Mouse (Mus musculus) forebrain, embryonic 14.5 days (tissue): ENCODE results near the gene Gm42417. TPM values are rescaled to one million over a fixed set of nuclear protein-coding genes. Genes with fewer than 3 reads are reported as not detected.

Experiments used
- ATAC-seq: fragments of 200-750 bp; cut with Nextera tagmentation; 2 replicates; pipeline ENCODE4 v1.8.0; 2017; ENCODE audit warnings: mild to moderate bottlenecking, moderate library complexity
- DNase-seq: peaks from one replicate; pipeline ENCODE4 v3.0.0-alpha.2; 2015; ENCODE audit warnings: low spot score
- H3K27ac ChIP-seq: fragments of 300-500 bp; sonication (generic); 2 replicates; pipeline ENCODE4 v1.5.1; 2014; ENCODE audit warnings: low read depth, mild to moderate bottlenecking, control low read depth, low read length, moderate library complexity
- H3K27me3 ChIP-seq: fragments of 300-500 bp; sonication (generic); replicated peaks from 2 replicates; pipeline ENCODE4 v1.6.1; 2014; ENCODE audit warnings: low read length, control low read depth, mixed read lengths; ENCODE audit not compliant: control insufficient read depth, insufficient read depth
- H3K36me3 ChIP-seq: fragments of 300-500 bp; sonication (generic); 2 replicates; pipeline ENCODE4 v1.6.1; 2014; ENCODE audit warnings: low read length, control low read depth; ENCODE audit not compliant: control insufficient read depth, insufficient read depth
- H3K4me1 ChIP-seq: fragments of 300-500 bp; sonication (generic); 2 replicates; pipeline ENCODE4 v1.6.1; 2014; ENCODE audit warnings: antibody characterized with exemption, low read length, control low read depth; ENCODE audit not compliant: control insufficient read depth, insufficient read depth
- H3K4me2 ChIP-seq: fragments of 300-500 bp; sonication (generic); 2 replicates; pipeline ENCODE4 v1.6.1; 2014; ENCODE audit warnings: mild to moderate bottlenecking, control low read depth, low read length
- H3K4me3 ChIP-seq: fragments of 300-500 bp; sonication (generic); 2 replicates; pipeline ENCODE4 v1.5.1; 2014; ENCODE audit warnings: low read depth, low read length, control low read depth
- H3K9ac ChIP-seq: fragments of 300-500 bp; sonication (generic); 2 replicates; pipeline ENCODE4 v1.6.1; 2014; ENCODE audit warnings: mild to moderate bottlenecking, low read length, control low read depth, moderate library complexity
- H3K9me3 ChIP-seq: fragments of 300-500 bp; sonication (generic); replicated peaks from 2 replicates; pipeline ENCODE4 v1.6.1; 2016; ENCODE audit warnings: low read length, control low read depth, mixed read lengths; ENCODE audit not compliant: control insufficient read depth
- WGBS: fragments of 180-500 bp; shearing (Covaris S2); extraction: QIAGEN DNeasy Blood & Tissue Kit; methylation state at CpG from one replicate; pipeline ENCODE4 v1.1.7; 2014; 5-methylcytosine and 5-hydroxymethylcytosine counted together
- polyA plus RNA-seq: library from polyadenylated mRNA; unstranded; fragments of >200 nt; fragmentation: Nextera tagmentation; extraction: Ambion mirVana; gene quantifications from 2 replicates; pipeline ENCODE4 v1.2.1, GENCODE M21; 2014

Gm42417 gene
- polyA plus RNA-seq: 0.22 TPM in 1 of 2 replicates, not detected in the other

DNA sequence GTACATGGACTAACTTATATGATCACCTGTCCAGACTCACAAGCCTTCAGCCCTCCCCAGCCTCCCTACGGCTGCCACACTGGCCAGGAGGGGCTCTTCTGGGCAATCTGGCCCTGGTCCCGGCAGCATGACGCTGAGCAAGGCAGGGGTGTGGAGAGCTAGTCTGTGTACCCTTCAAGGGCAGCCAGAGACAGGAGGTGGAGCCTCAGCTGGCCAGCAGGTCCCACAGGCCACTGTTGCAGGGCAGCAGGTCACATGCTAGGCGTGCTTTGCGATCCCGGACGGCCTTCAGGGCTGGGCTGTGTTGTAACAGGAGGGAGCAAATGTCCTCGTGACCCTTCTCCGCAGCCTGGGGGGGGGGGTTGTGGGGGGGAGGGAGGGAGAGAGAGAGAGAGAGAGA lies at the start of gene Gm42417:
TSS of gene Gm42417 (minus strand) at position 244 of the 400 bp plus-strand sequence.
- no peak within 1 kb of the TSS for H3K9ac ChIP-seq
- 74% methylated on average over 9 of the region's 9 CpGs for WGBS

DNA sequence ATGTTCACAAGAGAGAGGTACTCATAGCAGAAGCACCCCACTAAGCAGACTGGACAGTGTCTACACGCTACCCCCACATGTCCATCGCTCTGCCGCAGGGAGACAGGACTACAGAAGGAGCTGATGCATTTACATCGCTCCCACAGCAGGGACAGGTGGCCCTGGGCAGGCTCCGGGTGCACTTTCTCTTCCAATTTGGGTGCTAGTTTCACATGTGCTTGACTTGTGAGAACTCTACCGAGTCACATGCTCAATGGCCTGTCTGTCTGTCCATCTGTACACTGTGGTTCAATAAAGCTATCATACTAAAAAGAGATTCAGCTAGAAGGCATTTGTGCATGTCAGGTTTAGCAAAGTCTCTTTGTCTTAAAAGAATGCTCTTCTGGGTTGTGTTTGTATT lies 48.6 kb upstream of the Gm42417 start:
- no peak overlapping the region for H3K4me2 ChIP-seq
- WGBS: 91% methylated on average over 6 of the region's 6 CpGs
- no peaks in the 10 kb centered on the region for H3K36me3 ChIP-seq
- H3K4me3 ChIP-seq: no peak overlapping the region
- ATAC-seq (no peak), DNase-seq (no peak)
- H3K9ac ChIP-seq: no peak overlapping the region
- peaks cover 22% of the 10 kb centered on the region for H3K27me3 ChIP-seq
- no peaks in the 10 kb centered on the region for H3K9me3 ChIP-seq
- H3K4me1 ChIP-seq: no peaks in the 10 kb centered on the region
- no peak overlapping the region for H3K27ac ChIP-seq

More for the DNA sequence above, at the start of gene Gm42417:
- Histone ChIP-seq H3K4me1 (no peaks in the 10 kb centered on the region), H3K9me3 (no peaks in the 10 kb centered on the region), H3K36me3 (peaks cover 27% of the 10 kb centered on the region), H3K4me3 (no peak within 1 kb of the TSS), H3K4me2 (no peak within 1 kb of the TSS), H3K27me3 (no peaks in the 10 kb centered on the region), H3K27ac (no peak within 1 kb of the TSS)
- DNase-seq (no peak), ATAC-seq (no peak)

DNA sequence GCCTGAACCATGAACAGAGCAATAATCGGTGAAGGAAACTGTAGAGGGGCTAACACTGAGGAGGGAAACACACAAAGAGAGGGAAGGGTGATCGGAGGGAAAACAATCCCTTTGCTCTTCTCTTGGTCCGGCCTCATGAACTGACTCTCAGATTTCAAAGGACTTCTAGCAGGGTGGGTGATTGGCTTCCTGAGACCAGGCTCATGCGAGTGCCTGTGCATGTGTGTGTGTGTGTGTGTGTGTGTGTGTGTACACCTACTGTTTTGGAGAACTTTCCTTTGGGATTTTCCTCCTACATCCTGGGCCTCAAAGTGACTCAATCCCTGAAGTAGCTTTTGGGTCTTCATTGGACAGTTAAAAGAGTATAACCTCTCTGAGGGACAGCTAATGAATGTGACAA lies 47.1 kb upstream of the Gm42417 start:
- WGBS: 43% methylated on average over 4 of the region's 4 CpGs
- no peak overlapping the region for H3K9ac ChIP-seq

DNA sequence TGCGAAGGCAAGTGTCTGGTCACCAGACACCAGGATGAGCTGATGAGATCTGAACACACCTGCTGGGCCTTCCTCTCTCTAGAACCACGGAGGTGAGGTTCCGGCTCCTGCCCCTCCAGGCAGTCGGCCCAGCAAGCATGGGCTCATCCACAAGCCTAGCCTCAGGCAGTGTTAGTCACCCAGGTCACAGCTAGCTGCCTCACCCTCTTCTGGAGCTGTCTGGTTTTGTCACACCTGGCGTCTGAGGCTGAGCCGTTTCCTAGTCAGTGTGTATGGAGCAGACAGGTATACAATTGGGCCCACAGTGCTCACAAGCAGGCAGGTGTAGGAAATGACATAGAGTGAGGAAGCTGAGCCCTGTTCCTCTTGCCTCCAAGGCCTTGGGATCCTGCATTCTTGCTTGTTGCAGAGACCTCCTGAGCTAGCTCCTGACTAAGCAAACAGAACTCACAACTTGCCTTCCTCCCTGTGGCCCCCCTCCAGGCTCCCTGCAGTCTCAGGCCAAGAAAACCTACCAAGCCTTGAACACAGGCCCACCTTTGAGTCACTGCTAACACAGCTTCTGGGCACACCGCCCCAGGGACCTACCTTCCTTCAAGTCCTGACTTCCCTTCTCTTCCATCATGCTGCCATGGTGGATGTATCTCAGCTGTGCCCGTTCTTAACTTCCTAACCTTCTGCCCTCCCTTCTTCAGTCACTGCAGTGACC lies 44.3 kb upstream of the Gm42417 start:
- Histone ChIP-seq H3K9me3 (no peaks in the 10 kb centered on the region), H3K9ac (no peak overlapping the region), H3K4me2 (no peak overlapping the region), H3K27me3 (peaks cover 23% of the 10 kb centered on the region), H3K4me3 (no peak overlapping the region), H3K27ac (no peak overlapping the region), H3K4me1 (peaks cover 20% of the 10 kb centered on the region), H3K36me3 (no peaks in the 10 kb centered on the region)
- DNase-seq (no peak), ATAC-seq (no peak)
- 87% methylated on average over 8 of the region's 8 CpGs for WGBS

More for the DNA sequence above, 47.1 kb upstream of the Gm42417 start:
- Histone ChIP-seq H3K27ac (no peak overlapping the region), H3K9me3 (no peaks in the 10 kb centered on the region), H3K4me3 (no peak overlapping the region), H3K36me3 (no peaks in the 10 kb centered on the region), H3K4me1 (0 out of 2 replicates have a peak, but pooled peaks cover 2% of the 10 kb centered on the region), H3K4me2 (no peak overlapping the region), H3K27me3 (peaks cover 23% of the 10 kb centered on the region)
- ATAC-seq (no peak), DNase-seq (no peak)

DNA sequence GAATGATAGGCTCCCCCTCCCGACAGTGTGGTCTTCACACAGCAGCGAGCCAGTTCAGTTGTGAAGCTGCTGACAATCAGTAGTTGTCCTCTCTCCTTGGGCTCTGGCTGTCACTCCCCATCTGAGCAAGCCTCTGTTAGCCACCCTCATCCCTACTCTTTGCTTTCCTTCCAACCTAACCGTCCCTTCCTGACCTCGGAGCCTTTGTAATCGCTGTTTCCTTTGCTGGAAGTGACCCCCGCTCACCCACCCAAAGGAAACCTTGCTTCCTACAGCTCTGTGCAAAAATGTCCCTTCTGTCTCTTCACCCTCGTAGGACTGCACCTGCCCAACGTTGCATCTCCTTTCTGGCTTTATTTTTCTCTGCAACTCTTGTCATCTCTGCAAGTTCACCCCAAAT lies 43.0 kb upstream of the Gm42417 start:
- no peak for ATAC-seq

DNA sequence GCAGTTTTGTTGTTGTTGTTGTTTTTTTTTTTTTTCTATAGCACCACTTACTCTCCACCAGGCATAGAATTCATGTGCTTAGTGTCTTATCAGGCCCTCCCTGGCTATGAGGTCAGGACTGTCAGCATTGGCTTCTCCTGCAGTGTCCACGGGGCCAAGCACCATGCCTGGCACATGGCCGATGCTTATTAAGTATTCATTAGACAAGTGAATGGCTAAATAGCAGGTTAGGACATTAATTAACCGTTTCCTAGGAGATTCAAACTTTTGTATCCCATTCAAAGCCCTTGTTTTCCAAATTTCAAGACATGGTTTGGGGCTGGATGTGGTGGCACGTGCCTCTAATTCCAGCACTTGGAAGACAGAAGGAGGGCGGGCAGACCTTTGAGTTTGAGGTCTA lies 42.0 kb upstream of the Gm42417 start:
- no peak overlapping the region for H3K9ac ChIP-seq
- peak; percentile 68 for DNase-seq

More for the DNA sequence above, 43.0 kb upstream of the Gm42417 start:
- Histone ChIP-seq H3K36me3 (no peaks in the 10 kb centered on the region), H3K27me3 (peaks cover 28% of the 10 kb centered on the region), H3K27ac (no peak overlapping the region), H3K4me1 (peaks cover 20% of the 10 kb centered on the region), H3K4me3 (no peak overlapping the region), H3K9me3 (no peaks in the 10 kb centered on the region), H3K9ac (no peak overlapping the region), H3K4me2 (no peak overlapping the region)
- DNase-seq: no peak
- WGBS: 71% methylated on average over 8 of the region's 8 CpGs

DNA sequence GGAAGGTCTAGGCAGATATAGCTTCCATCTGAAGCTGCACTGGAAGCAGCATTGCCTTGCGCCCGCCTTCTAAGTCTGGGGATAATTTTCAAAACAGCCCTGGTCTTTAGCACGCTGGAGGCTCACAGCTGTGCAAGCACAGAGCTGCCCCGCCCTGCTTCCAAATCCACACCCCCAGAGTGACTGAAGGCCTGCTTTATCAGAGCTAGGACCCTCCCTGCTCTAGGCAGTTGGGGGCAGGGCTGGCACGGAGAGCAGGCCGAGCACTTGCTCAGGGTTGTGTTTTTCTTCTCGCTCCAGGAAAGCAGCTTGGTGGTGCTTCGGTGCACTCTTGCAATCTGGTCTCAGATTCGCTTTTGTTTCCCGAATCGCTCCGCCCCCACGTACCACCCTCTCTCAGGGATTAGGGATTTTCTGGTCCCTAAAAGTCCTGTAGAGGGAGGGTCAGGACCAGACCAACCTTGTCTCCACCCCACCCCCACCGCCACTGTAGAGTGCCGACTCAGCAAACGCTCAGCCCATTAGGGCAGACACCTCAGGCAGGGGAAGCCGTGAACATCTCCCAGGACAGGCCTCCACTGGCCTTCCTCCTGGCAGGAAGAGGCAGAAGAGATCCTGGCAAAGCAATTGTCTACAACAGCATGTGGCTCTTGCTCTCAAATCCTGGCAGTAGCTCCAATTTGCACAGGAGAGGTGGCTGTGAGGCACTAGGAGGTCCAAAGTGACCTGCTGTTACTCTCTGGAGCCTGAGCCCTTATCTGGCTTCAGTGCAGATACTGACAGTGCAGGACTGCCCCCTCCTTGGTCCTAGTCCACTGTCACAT lies 41.4 kb upstream of the Gm42417 start:
- Histone ChIP-seq H3K27ac (peak overlapping the region; percentile 89), H3K27me3 (peaks cover 25% of the 10 kb centered on the region)
- peak; percentile 91 for ATAC-seq

More for the DNA sequence above, 42.0 kb upstream of the Gm42417 start:
- H3K4me3 ChIP-seq: no peak overlapping the region
- WGBS: 11% methylated on average over 5 of the region's 5 CpGs
- H3K4me1 ChIP-seq: peaks cover 20% of the 10 kb centered on the region
- H3K4me2 ChIP-seq: no peak overlapping the region
- ATAC-seq: no peak
- no peaks in the 10 kb centered on the region for H3K36me3 ChIP-seq
- peaks cover 28% of the 10 kb centered on the region for H3K27me3 ChIP-seq
- peak overlapping the region; percentile 89 for H3K27ac ChIP-seq
- no peaks in the 10 kb centered on the region for H3K9me3 ChIP-seq

DNA sequence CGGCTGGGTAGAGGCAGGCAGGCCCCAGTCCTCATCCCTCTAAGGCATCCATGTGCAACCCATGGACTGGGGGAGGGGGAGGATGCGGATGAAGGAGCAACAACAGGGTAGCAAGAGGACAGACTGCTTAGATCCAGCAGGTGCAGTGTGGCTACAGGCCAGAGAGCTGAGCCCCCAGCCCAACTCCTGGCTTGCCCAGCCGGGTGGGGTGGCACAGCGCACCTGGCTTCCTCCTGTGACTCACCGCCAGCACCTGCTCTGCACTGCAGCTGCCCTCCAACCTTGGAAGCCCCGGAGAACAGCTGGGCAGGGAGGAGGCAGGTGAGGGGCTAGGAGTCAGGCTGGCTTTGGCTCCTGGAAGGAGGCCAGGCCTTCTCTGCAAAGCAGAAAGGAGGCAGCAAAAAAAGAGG lies 40.8 kb upstream of the Gm42417 start:
- Histone ChIP-seq H3K27ac (peak overlapping the region; percentile 89), H3K4me1 (peaks cover 20% of the 10 kb centered on the region), H3K36me3 (no peaks in the 10 kb centered on the region), H3K9me3 (no peaks in the 10 kb centered on the region), H3K4me3 (no peak overlapping the region), H3K4me2 (peak overlapping the region; percentile 40), H3K9ac (peak overlapping the region; percentile 45; the same call in 1 of the 2 replicates), H3K27me3 (peaks cover 22% of the 10 kb centered on the region)
- WGBS: 15% methylated on average over 6 of the region's 6 CpGs
- no peak for DNase-seq
- peak; percentile 48 for ATAC-seq

More for the DNA sequence above, 41.4 kb upstream of the Gm42417 start:
- Histone ChIP-seq H3K9ac (peak overlapping the region; percentile 45; the same call in 1 of the 2 replicates), H3K36me3 (no peaks in the 10 kb centered on the region), H3K4me3 (no peak overlapping the region), H3K4me1 (peaks cover 20% of the 10 kb centered on the region), H3K4me2 (peak overlapping the region; percentile 40), H3K9me3 (no peaks in the 10 kb centered on the region)
- under 1% methylated on average over 17 of the region's 17 CpGs for WGBS
- peak; percentile 77 for DNase-seq
